Mouse (Mus musculus) spleen, adult 2 months (tissue): Measurements from ENCODE around the gene Rpl19.

ENCODE experiments used
- CTCF ChIP-seq: fragments of 200-500 bp; IDR thresholded peaks from 2 replicates; pipeline ENCODE4 v1.5.1; 2011; ENCODE audit warnings: mild to moderate bottlenecking, inconsistent platforms; ENCODE audit not compliant: insufficient read depth, insufficient read length, insufficient replicate concordance; ENCODE audit errors: extremely low read depth
- POLR2A ChIP-seq: fragments of 200-500 bp; IDR thresholded peaks from 2 replicates; pipeline ENCODE4 v1.6.1; 2011; ENCODE audit warnings: low read depth, low read length, inconsistent platforms

DNA sequence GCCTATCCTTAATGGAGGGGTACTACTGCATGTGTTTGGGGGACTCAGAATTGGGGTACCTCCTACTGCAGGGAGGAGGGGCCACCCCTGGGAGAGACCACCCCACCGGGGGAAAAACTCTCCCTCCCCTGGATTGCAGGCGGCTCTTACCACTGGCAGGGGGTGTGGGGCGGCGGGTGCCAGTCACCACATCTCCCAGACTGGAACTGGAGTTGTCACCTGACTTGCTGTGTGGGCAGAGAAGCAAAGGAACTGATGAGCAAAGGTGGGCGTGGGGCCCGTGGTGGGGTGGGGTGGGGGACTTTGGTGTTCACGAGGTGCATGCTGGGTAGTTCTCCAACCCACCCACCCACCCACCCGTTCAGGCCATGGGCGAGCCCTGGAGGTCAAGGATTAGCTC is 14.8 kb upstream of the Rpl19 start:
- TF ChIP-seq CTCF (no peak), POLR2A (no peak)
